Mouse (Mus musculus): ENCODE results near the gene Acss2. TPM values are rescaled to one million over a fixed set of nuclear protein-coding genes. Genes with fewer than 3 reads are reported as not detected.
"Not testable (repeated sequence)": the region's sequence is repeated elsewhere in the genome, so short reads cannot be mapped to it uniquely, and the experiment has no call there.

Gene Acss2
- total RNA-seq, 2 experiments from 2014 or later, result 32.1 to 42.2 TPM

DNA sequence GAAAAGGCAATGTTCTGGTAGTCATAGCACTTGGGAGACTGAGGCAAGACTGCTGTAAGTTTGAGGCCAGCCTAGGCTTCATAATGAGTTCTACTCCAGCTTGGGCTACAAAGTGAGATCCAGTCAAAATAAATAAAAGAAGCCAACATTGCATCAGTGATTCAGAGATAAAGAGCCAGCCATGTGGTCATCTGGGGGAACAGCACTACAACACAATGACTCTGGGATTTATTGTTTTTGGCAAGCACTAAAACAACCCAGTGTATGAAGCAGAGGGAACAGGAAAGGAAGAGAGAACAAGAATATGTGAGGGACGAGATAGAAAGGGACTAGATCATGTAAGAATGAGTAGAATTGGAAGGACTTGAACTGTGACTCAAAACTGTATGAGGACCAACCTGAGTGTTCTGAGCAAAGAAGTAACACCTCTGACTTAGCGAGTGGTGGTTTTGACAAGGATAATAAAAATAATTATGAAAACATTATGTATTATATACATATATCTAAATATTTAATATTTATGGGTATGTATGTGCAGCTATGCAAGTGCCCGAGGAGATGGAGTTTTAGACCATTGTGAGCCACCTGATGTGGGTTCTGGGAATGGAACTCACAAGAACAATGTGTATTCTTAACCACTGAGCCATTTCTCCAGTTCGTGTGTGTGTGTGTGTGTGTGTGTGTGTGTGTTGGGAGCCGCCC is 20.2 kb downstream of the Acss2 start:
- no peak for DNase-seq

DNA sequence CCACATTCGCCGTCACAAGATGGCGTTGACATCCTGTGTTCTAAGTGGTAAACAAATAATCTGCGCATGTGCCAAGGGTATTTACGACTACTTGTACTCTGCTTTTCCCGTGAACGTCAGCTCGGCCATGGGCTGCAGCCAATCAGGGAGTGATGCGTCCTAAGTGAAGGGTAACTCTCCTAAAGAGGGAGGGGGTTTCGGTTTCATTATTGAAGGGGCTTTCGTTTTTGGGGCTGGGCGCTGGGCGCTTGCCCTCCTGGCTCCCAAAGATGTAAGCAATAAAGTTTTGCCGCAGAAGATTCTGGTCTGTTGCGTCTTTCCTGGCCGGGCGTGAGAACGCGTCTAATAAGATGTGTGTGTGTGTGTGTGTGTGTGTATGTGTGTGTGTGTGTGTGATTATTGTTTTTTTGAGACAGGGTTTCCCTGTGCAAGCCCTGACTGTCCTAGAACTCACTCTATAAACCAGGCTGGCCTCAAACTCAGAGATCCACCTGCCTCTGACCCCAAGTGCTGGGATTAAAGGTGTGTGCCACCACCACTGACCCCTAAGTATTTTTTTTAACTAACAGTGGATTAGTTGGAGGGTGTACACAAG is 20.8 kb downstream of the Acss2 start:
- not testable (repeated sequence) for DNase-seq

DNA sequence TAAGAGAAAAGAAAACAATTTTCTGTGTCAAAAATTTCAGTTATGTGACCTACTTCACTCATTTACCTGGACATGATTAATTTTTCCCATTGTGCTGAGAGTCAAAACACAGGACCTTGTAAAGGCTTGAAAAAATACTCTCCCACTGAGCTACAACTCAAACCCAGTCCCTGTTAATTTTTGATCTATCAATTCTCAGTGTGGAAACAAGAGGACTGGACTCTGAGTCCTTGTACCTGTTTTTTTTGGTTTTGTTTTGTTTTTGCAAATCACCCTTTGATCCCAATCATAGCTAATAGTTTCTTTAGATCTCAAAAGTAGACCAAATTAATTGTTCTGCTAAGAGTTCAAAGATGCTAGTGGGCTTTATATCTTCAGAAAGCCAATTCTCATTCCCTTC is 21.9 kb downstream of the Acss2 start:
- no peak for DNase-seq

DNA sequence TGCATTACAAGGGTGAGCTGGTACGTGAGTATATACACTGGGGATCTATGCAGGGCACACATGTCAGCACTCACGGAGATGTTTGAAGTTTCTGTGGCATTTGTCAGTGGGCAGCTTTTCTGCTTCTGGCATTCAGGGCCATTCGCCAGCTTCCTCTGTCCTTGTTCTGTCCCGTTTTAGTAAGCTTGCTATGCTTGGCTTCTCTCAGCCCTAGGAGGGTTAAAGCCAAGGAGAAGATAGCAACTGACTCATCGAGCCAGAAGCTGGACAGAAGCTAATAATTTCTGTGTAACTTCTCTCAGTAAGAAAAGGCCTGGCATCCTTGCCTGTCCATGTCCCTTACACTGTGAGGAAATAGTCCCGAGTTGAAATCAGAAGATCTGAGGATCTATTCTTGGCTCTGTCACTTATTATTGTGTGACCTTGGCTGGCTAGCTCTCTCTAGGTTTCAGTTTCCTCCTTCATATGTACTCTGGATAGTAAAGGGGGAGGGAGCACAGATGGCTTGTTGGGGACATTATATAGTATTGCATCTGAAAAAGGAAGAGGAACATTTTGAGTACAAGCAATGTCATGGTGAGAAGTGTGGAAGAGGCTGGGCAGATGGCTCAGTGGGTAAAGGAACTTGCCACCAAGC is 23.2 kb downstream of the Acss2 start:
- DNase-seq, result peak; percentile 64 to 76

DNA sequence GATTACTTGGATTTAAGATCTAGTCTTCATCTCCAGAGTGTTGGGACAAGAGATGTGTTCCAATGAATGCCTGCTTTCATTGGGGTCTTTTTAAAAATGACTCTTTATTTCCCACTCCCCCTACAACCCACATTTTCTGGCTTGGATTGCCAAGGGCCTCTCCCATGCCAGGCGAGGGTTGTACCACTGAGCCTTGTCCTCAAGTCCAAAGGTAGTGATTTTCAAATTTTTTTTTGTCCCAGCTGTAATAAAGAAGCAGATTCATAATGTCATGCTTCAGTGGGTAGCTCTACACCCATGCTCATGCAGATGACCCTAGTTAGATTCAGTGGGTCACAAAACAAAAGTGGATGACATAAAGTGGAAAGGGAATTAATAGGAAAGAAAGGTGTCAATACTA is 29.2 kb downstream of the Acss2 start:
- no peak for DNase-seq

DNA sequence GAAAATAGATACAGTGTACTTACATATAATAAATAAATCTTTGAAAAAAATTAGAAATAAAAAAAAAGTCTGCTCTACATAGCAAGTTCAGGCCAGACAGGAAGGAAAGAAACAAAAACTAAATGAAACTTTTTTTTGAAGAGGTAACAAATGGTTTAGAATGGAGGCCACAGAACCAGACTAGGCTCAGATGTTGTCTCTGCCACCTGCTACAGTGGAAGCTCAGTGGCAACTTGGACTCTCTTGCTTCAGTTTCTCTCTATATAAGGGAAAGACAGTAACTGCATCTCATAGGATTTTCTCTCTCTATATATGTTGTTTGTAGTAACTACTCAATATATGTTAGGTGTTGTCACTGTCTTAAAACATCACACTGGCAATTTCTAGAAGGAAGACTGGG is 34.6 kb downstream of the Acss2 start:
- no peak for DNase-seq

DNA sequence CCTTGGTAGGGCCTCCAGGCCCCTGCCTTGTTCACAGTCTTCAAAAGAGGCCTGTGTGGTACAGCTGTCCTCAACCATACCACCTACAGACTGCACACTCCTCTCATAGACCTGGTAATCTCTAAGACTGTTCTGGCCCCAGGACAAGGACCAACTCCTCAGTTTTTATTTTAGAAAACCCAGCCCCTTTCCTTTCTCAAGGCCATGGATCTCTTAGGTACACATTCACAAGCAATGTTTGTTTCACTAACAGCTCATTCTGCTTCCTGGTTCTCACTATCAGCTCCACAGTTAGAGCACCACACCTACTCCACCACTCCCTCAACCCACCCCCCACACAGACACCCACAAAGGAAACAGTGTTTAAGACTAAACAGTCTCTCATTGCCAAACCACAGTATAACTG is 35.2 kb downstream of the Acss2 start:
- DNase-seq, result peak in 1 of 2 experiments; percentile 8

DNA sequence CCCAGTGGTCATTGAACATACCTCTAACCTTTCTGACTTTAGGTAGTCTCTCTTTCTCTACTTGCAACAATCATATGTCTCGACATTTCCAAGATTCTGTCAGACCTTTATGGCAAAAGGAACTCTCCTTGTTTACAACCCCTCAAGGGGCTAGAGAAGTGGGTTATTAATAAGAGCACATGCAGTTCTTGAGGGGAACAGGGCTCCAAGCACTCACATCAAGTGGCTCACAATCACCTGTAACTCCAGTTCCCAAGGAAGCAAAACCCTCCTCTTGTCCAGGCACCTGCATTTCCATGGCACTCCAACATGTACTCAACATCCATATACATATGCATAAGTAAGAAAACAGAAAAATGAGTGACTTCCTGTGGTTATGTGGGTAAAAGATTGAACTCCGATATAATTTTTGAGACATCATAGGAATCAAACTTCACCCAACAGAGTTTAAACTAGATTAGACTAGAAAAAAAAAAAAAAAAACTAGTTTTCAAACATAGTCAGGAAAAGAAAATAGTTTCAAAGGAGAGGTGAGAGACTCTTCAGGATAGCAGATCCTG is 36.8 kb downstream of the Acss2 start:
- DNase-seq, result no peak

DNA sequence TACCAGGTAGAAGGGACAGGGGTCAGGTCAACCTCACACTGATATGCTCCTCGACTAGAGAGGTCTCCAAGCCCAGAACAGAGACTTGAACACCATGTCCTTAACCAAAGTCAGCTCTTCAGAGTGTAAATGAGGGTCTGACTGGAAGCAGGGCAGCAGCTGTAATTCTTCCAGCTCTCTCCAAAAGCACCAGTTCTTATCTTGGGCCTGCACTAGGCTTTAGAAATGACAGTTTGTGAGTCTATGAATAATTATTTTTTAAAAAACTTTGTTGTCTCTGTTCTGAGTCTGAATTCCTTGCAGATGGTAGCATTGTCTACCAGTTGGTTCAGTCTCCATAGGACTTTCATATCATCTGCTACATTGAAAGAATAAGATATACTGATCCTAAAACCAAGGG is 44.5 kb downstream of the Acss2 start:
- DNase-seq, result no peak

DNA sequence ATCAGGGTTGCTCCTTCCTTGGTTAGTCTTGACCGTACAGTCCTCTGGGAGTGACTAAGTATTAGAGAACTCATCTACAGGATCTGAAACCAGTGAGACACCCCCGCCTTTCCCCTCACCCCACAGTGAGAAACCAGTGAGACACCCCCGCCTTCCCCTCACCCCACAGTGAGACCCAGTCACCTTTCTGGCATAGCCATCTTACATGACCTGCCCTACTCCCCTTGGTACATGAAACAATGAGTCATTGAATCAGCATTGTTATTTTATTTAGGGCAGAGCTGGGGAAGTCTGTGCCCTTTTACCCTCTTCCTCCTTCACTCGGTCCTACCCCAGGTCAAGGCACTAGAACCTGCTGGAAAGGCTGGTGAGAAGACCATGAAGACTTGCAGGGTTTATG is 45.2 kb downstream of the Acss2 start:
- no peak for DNase-seq

DNA sequence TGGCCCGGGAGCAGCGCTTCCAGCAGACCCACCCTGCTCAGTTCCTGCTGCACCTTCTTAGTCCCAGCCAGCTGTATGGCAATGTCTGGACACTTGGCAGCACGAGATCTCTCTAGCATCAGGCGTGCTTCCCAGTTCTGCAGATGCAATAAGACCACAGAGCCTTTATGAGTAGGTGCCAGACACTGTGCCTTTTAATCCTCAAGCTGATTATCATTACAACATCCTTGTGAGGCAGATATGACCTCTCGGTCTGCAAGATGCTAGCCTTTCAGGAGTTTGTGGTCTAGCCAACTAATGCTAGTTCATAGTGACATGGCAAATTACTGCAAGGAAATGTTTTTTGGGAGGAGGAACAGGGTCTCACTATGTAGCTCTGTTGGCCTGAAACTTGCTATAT is 50.0 kb downstream of the Acss2 start:
- DNase-seq, result no peak

DNA sequence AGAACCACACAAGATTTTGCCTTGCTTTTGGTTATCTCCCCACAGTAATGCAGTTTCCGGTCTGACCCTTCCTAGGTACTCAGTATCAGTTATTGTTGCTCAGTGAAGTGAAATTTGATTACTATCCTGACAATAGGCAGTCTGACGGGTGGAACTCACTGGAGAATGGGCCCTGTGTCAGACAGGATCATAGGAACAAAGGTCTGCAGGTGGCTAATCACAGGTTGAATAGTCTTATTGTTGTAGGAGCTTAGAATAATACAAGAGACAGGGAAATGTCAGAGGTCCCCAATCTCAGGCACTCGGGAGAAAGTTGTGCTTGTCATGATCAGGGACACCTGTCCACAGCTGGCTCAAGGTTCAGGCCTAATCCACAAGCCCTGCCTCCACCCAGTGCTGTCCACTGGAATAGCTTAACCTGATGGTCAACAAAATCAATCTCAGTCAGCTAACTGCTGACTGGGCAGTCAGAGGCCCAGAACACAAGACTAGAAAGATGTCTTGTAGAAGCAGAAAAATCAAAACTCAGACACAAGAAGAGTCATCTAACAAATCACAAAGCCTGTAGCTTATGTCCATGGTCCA is 51.6 kb downstream of the Acss2 start:
- DNase-seq, result no peak

DNA sequence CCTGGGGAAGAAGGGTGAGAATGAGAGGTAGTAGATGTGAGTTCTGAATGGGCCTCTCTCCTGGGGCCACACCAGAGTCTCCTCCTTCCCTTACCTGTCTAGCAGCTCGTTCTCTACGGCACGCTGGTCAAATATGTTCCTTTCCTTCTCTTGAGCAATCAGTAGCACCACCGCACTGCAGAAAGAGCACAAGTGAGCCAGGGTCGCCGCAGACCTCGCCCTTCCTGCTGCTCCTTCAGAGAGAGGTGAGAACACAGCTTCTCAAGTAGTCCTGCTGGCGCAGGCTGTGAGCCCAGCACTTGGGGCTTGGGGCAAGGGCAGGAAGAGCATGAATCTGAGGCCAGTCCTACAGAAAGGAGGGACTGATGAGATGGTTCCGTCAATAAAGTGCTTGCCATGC is 55.3 kb downstream of the Acss2 start:
- no peak for DNase-seq

DNA sequence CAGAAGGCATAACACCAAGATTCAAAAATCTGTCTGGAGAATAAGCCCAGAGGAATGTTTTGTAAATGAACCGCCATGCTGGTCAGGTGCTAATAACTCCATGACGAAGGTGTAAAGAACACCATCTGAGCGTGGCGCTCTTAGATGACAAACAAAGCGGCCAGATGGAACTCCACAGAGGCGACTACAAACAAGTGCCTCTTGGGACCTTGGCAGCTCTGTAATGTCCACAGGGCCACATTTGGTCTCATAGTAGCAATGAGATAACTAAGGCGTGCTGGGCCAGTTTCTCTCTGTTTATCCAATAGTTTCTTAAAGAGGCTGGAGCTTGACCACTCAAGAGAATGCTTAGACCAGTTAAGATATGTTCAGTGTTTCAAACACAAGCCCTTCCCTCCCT is 56.2 kb downstream of the Acss2 start:
- no peak for DNase-seq

DNA sequence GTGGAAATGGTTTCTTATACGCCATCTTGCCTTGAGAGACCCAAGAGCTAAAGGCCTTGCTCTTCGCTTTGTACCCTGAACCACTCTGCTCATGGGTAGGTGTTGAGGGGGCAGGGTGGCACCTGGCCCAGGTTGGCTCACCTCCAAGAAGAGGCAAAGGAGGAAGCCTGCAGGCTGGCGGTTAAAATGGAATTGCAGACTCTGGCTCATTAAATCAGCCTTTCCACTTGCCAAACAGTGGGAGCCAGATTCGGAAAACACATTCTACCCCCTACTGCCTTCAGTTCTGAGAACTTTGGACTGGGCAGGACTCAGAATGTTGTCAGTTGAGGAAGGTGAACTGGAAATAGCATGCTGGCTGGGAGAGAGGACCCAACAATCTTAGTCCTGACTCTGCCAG is 57.0 kb downstream of the Acss2 start:
- DNase-seq, result peak; percentile 29 to 34

DNA sequence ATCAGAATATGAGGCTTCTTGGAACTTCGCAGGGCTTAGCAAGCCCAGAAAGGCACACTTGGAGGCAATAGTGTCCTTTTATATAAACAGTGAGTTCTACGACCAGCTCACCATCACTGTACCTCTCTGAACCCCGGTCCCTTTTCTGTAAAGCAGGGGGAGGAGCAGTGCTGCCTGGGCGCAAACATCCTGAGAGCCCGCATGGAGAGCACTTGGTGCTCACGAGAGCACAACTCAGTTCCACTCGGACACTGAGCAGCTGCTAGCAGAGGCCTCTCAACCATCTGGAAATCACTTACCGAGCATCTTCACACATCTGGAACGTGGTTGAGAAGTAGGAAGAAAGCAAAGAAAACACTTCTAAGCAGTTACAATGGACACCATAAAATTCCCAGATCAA is 58.9 kb downstream of the Acss2 start:
- DNase-seq, result no peak

DNA sequence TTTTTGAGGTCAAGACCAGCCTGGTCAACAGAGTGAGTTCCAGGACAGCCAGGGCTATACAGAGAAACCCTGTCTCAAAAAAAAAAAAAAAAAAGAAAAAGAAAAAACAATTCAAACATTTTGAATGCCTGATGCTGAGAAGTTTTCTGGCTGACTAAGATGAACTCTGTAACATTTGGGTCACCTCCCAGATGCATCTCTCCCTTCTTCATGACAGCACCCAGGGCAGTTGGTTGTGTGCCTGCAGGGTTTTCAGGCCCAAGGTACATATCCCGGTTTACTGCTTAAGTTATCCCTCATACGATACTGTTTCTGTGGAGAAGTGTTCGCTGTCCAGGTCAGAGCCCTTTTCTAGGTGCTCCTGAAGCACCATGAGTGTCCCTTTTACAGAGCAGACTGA is 62.6 kb downstream of the Acss2 start:
- DNase-seq, result no peak

DNA sequence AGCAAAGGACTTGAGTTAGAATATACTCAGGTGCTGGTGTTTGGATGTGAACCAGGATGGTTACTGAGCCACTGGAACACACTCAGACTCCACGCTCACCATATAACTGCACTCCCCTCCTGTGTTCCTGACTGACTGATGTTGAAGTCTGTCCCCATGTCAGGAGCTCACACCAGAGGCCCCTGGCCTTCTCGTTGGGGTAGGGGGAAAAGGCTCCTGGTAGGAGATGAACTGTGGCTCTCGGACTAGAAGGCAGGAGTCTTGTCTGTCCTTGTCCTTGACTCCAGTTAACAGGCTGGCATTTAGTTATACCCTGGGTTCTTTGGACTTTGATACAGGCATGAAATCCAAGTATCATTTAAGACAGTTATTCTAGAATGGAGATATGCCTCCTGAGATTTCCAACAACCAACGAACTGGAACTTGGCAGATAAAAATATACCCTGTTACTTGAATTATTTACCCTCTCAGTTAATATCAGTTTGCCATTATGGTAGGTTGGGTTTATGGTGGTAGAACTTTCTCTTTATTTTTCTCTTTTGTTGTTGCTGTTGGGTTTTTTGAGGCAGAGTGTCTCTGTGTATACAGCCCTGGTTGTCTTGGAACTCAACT is 64.7 kb downstream of the Acss2 start:
- no peak for DNase-seq

DNA sequence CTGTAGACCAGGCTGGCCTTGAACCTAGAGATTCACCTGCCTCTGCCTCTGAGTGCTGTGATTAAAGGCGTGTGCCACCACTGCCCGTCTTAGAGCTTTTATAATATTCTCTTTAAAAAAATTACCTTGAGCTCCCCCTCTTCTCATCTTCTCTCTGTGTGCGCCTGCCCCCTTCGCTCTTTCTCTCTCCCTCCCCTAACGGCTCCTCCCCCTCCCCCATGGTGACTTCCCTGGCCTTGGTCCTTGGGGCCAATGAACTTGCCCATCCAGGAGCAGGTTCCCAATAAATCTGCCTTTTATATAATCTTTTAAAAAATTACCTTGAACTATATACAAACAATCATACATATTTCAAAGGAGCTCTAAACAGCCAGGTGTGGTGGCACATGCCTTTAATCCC is 65.2 kb downstream of the Acss2 start:
- DNase-seq, result no peak

DNA sequence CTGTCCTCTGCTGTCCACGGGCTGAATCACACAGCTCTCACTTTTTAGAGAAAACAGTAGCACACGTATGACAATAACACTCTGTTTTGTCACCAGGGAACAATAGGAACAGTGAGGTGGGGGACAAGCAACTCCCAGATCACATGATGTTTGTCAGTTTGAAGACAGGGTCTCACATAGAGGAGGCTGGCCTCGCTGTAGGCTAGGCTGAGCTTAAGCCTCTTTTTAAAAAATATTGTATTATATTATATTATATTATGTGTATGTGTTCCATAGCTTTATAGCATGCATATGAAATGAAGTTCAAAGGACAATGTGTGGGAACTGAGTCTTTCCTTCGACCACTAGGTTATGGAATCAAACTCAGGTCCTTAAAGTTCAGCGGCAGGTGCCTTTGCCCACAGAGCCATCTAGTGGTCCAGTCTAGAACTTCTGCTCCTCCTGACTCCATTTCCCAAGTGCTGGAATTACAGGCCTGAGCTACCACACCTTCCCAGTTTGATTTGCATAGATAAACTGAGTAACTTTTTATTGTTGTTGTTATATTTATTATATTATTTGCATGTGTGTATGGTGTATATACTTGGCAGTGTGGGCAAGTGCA is 66.3 kb downstream of the Acss2 start:
- DNase-seq, result peak; percentile 50 to 81

DNA sequence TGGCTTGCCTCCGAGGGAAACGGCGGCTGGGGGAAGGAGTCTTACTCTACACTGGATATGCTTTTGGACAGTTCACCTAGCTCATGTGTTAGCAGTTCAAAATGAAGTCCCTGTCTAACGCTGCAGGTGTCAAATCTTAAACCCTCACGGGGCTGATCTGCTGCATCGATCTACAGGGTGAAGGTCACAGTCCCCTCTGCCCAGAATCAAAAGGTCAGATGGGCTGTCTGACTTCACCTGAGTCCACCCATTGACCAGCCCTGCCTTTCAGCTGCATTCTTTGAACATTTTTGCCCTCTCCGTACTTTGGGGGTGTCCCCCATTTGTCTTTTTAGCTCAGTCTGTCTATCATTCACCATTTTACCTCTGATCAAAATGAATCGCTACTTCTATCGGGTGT is 67.3 kb downstream of the Acss2 start:
- no peak for DNase-seq

DNA sequence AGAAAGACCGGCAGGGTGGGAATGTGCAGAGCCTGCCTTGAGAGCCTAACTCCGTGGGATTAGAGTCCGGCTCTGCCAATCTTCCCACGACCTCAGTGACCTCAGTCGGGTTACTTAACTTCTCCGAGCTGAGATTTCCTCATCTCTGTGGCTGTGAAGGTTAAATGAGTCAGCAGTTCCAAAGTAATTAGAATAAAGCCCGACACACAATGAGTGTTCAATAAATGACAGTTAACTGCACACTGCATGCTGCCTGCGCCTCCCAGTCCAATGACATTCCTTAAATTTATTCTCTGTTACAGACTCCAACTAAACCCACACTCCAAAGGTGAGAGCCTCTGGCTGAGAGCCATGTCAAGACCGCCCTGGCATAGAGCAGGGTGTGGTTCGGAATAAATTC is 67.7 kb downstream of the Acss2 start:
- no peak for DNase-seq

Data from heart, adult 18-20 months (tissue).